Mouse (Mus musculus) CD4-positive helper T cell, adult 2 months (primary cell): ENCODE results near the gene Sulf2.

Experiments used
- DNase-seq: peaks from one replicate; pipeline ENCODE4 v3.0.0-alpha.2; 2012; ENCODE audit warnings: low read depth, missing footprints, low spot score

Sulf2 gene

DNA sequence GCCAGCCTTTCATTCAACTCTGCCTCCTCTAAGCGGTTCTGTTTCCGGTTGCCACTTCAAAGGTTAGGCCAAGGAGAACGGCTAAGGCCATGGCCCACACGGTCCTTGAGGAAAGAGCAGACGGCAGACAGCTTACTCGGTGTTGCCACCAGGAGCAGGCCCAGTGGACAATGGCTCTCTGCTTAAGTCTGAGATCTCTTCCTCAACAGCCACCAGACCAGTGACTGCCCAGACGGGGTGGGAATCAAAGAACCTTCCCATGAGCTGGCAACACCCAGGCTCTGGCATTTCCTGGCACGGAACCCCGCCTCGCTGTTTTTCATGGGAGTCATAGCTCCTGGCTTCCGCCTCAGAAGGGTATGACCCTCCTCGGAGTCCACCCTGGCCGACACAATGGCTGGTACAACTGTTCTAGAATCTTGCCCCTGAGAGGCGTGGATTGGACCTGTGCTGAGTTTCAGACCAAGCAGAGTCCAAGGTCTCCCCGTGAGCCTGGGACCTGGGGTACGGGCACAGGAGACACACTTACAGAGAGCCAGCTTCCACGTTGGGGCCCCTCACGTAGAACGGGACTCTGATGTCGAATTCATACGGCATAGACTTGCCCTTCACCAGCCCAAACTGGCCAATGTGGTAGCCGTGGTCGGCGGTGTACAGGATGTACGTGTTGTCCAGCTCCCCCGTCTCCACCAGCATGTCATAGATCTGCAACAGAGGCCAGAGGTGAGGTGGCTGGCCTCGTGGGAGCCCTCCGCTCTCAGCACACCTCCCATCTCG lies 68.8 kb downstream of the Sulf2 start:
- DNase-seq = no peak

DNA sequence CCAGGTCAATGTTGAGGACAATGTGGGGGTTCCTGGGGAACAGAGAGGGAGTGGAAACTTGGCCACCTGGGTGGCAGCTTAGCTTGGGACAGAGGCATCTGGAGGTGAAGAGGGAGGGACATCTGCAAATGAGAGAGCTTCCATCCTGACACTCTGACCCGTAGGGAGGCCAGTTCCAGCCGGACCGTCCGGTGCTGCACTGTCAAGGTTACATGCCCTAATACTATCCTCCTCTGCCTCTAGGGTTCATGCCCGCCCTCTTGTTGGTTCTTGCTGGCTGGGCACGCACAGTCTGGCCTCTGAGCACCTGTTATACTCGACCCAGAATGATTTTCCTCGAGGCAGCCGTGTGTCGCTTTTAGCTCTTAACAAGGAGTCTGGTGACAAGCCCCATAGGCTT lies 69.7 kb downstream of the Sulf2 start:
- no peak for DNase-seq

- DNase-seq = peak; percentile 31
These were observed 70.5 kb downstream of the Sulf2 start for GRCm38 (mm10) chr2:166084964-166085363.

DNA sequence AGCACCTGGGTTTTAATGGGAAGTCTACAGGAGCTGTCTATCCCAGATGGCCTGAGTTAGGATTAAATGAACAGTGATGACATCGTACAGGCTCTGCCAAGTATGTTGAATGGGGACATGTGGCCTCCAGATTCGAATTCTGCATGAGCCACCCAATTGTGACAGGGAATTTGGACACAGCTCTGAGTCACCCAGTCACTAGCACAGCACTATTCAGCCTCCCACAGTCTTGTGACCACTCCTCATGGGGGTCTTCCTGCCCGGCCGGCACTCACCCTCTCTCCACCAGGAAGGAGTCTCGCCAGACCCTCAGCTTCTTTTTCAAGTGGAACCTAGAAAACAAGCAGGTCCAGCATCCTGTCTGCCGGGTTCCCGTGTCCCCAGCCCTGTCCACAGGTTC lies 71.4 kb downstream of the Sulf2 start:
- DNase-seq = no peak

GRCm38 (mm10) chr2:166083542-166084031 lies 71.9 kb downstream of the Sulf2 start:
- no peak for DNase-seq

GRCm38 (mm10) chr2:166082661-166083060 lies 72.8 kb downstream of the Sulf2 start:
- no peak for DNase-seq

DNA sequence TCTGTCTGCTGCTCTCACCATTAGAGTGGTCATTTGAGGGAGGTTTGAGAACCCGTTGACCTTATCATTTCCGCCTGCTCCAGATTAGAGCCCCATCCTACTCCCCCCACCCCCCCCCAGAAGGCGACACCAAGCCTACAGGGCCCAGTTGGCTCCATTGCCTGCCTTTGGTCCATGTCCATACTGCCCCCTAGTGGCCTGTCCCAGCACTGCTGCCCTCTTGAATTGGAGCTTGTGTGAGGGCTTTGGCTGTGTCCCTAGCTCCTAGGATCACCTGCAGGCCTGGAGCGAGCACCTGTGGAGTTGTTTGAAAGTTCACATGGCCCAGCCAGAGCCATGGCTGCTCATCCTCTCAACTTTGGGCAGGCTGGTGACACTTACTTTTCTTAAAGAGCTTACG lies 73.3 kb downstream of the Sulf2 start:
- peak; percentile 71 for DNase-seq

- no peak for DNase-seq
These were observed 74.3 kb downstream of the Sulf2 start for GRCm38 (mm10) chr2:166080967-166081750.

- DNase-seq = no peak
These were observed 75.2 kb downstream of the Sulf2 start for GRCm38 (mm10) chr2:166079961-166080885.

- DNase-seq = no peak
These were observed 76.2 kb downstream of the Sulf2 start for GRCm38 (mm10) chr2:166079231-166079630.

- DNase-seq = no peak
These were observed 78.1 kb downstream of the Sulf2 start for GRCm38 (mm10) chr2:166077371-166077770.

- no peak for DNase-seq
These were observed 81.1 kb downstream of the Sulf2 start for GRCm38 (mm10) chr2:166074322-166074721.

- no peak for DNase-seq
These were observed 82.4 kb downstream of the Sulf2 start for GRCm38 (mm10) chr2:166073082-166073481.

DNA sequence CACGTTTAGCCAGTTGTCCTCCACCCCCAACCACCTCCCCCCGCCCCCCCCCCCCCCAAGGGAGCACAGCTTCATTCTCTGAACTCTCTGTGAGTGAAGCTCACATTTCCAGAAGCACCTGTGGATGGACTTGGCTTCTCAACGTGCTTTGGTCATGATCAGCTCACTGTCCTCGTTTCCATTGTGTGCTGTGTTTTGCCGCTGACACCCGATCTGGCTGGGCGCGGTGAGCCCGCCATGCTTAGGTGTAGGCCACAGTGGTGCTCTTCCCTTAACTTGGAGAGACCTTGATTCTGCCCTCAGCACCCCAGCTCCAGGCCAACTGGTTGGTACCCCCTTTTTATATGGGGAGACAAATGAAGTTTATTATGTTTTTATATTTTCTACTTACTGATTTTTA lies 83.6 kb downstream of the Sulf2 start:
- DNase-seq = no peak

GRCm38 (mm10) chr2:166071481-166071880 lies 84.0 kb downstream of the Sulf2 start:
- no peak for DNase-seq

DNA sequence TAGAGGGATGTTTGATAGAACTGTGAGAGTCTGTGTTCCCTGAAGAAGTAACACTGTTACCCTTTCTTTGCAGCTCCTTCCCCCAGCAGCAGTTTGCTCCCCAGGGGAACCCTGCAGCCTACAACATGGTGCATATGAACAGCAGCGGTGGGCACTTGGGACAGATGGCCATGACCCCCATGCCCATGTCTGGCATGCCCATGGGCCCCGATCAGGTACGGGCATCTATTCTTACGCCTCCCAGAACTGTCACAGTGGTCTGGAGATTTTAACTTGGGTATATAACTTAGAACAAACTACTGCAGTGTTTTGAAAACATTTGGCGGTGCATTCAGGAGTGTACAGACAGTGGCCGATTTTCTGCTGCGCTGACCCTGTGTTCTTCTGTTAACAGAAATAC lies 85.7 kb downstream of the Sulf2 start:
- DNase-seq = no peak

DNA sequence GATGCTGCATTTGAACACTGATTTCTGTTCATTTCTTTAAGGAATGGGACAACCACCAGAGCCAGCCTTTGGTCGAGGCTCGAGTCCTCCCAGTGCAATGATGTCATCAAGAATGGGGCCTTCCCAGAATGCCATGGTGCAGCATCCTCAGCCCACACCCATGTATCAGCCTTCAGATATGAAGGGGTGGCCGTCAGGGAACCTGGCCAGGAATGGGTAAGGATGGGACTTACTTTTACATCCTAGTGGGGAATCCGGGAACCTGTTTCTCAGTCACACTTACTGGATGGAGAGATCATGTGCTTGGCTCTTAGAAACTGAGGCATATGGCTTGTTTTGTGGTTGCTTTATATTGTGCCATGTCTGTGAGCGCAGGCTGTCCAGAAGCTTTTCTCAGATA lies 86.3 kb downstream of the Sulf2 start:
- DNase-seq = no peak

- DNase-seq = no peak
These were observed 87.2 kb downstream of the Sulf2 start for GRCm38 (mm10) chr2:166068261-166068660.

- DNase-seq = no peak
These were observed 89.0 kb downstream of the Sulf2 start for GRCm38 (mm10) chr2:166066434-166066833.

DNA sequence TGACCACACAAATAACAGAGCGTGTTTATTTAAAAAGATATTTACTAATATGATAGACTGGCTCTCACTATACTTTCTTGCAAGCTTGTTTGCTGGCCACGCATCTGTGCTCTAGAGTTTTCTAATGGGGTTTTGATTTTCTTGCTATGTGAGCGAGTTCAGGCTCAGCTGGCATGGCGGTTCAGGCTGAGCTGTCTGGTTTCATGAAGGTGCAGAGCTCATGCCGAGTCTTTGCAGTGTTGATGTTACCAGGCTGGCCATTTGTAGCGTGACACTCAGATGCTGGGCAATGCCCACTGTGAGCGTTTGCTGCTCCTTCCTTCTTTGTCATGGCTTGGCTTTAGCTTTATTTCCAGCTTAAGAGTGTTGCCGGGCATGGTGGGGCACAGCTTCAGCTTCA lies 93.0 kb downstream of the Sulf2 start:
- no peak for DNase-seq

GRCm38 (mm10) chr2:166062008-166062407 lies 93.5 kb downstream of the Sulf2 start:
- DNase-seq = no peak
